Mouse (Mus musculus): ENCODE measurements around the gene Tubg1. TPM values are rescaled to one million over a fixed set of nuclear protein-coding genes. Genes with fewer than 3 reads are reported as not detected.

Tubg1 gene
- 19.0 and 20.8 TPM in 2 replicates for polyA plus RNA-seq (2015; fragmentation: Nextera tagmentation; extraction: Ambion mirVana)

DNA sequence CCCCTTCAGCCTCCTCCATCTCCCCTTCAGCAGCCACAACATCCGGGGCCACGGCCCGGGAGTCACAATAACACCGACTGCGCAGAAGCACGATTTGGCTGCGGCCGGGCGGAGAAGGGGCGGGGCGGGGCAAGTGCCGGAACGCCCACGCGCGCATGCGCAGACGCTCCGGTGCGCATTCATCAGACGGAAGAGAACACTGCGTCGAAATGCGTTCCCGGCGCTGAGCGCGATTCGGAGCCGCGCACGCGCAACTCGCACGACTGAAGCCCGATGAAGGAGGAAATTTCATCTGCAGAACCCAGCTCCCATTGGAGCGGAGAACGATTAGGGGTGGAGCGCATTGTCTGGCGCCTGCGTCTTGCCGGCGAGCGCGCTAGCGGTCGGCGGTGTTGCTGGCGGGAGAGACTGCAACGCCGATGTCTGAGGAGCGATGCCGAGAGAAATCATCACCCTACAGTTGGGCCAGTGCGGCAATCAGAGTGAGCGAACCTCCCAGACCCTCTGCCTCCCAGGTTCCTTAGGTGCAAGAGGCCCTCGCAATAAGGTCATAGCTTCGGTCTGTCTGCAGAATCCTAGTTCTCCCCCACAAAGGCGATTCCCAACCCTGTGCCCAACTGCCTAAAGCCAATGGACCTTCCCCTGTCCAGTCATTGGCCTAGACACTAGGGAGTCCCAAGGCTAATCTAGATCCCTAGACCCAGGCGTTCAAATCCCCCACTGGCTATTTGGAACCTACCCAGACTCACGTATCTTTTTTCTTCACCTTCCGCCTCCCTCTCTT is at the start of gene Tubg1, which contains the start of gene Retreg3:
Tubg1 (plus strand) TSS at position 178 of the 784 bp plus-strand sequence.
Retreg3 (minus strand) TSS at position 133 of the 784 bp plus-strand sequence.
- TF ChIP-seq CTCF (IDR thresholded peaks at IDR 0.05; ENCODE audit: low read depth) (no peak), EP300 (IDR thresholded peaks at IDR 0.05; ENCODE audit: low read depth) (no peak)
- under 1% methylated on average over 61 of the region's 61 CpGs for WGBS (ENCODE audit: insufficient replicate concordance)
- peak within 1 kb of the TSS; percentile 88 for H3K4me2 ChIP-seq (ENCODE audit: low read depth, low read length)
- H3K4me1 ChIP-seq (ENCODE audit: insufficient read depth) = peaks cover 23% of the 10 kb centered on the region
- H3K36me3 ChIP-seq (replicated peaks; ENCODE audit: insufficient read depth, low read length) = peaks cover 4% of the 10 kb centered on the region; the same call in 1 of the 2 replicates
- DNase-seq = peak; percentile 100
- peak; percentile 96 for ATAC-seq
- peak within 1 kb of the TSS; percentile 94 for H3K27ac ChIP-seq (ENCODE audit: low read depth)
- no peaks in the 10 kb centered on the region for H3K9me3 ChIP-seq (ENCODE audit: low read length)
- peak within 1 kb of the TSS; percentile 86 for H3K4me3 ChIP-seq (ENCODE audit: low read depth, low read length)
- no peaks in the 10 kb centered on the region for H3K27me3 ChIP-seq (ENCODE audit: insufficient read depth, low read length)
- peak within 1 kb of the TSS; percentile 88 for H3K9ac ChIP-seq (replicated peaks)

DNA sequence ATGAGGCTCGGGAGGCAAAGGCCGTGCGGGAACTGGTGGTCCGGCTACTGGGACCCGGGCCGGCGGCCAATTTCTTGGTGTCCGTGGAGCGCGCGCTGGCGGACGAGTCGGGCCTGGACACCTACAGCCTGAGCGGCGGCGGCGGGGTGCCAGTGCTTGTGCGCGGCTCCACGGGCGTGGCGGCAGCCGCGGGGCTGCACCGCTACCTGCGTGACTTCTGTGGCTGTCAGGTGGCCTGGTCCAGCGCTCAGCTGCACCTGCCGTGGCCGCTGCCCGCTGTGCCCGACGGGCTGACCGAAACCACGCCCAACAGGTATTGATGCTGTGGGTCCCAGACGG is 49.6 kb upstream of the Tubg1 start:
- Histone ChIP-seq H3K9ac (replicated peaks) (peak overlapping the region; percentile 58), H3K27me3 (ENCODE audit: insufficient read depth, low read length) (no peaks in the 10 kb centered on the region), H3K9me3 (ENCODE audit: low read length) (no peaks in the 10 kb centered on the region), H3K4me1 (ENCODE audit: insufficient read depth) (peaks cover 26% of the 10 kb centered on the region), H3K36me3 (replicated peaks; ENCODE audit: insufficient read depth, low read length) (no peaks in the 10 kb centered on the region), H3K4me2 (ENCODE audit: low read depth, low read length) (peak overlapping the region; percentile 90), H3K27ac (ENCODE audit: low read depth) (peak overlapping the region; percentile 56; the same call in 1 of the 2 replicates), H3K4me3 (ENCODE audit: low read depth, low read length) (peak overlapping the region; percentile 64)
- 0% methylated on average over 29 of the region's 36 CpGs for WGBS (ENCODE audit: insufficient replicate concordance)
- TF ChIP-seq EP300 (IDR thresholded peaks at IDR 0.05; ENCODE audit: low read depth) (no peak), CTCF (IDR thresholded peaks at IDR 0.05; ENCODE audit: low read depth) (no peak)
- ATAC-seq (peak; percentile 58), DNase-seq (no peak)

DNA sequence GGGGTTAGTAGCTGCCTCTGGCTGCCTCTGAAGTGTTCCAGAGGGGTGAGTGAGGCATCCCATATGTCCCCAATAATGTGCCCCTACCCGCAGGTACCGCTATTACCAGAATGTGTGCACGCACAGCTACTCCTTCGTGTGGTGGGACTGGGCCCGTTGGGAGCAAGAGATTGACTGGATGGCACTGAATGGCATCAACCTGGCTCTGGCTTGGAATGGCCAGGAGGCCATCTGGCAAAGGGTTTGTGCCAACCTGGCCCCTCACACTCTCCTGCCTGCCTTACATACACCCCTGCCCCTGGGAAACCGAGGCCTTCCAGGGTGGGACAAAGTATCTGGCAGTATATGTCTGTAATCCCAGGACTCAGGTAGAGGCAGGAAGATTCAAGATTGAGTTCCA is 48.8 kb upstream of the Tubg1 start:
- no peaks in the 10 kb centered on the region for H3K27me3 ChIP-seq (ENCODE audit: insufficient read depth, low read length)
- H3K36me3 ChIP-seq (replicated peaks; ENCODE audit: insufficient read depth, low read length) = no peaks in the 10 kb centered on the region
- WGBS (ENCODE audit: insufficient replicate concordance) = 64% methylated on average over 6 of the region's 6 CpGs
- TF ChIP-seq EP300 (IDR thresholded peaks at IDR 0.05; ENCODE audit: low read depth) = no peak
- no peak for TF ChIP-seq CTCF (IDR thresholded peaks at IDR 0.05; ENCODE audit: low read depth)
- no peaks in the 10 kb centered on the region for H3K9me3 ChIP-seq (ENCODE audit: low read length)
- no peak overlapping the region for H3K4me3 ChIP-seq (ENCODE audit: low read depth, low read length)
- DNase-seq (no peak), ATAC-seq (no peak)
- peak overlapping the region; percentile 90 for H3K4me2 ChIP-seq (ENCODE audit: low read depth, low read length)
- H3K4me1 ChIP-seq (ENCODE audit: insufficient read depth) = peaks cover 19% of the 10 kb centered on the region
- H3K9ac ChIP-seq (replicated peaks) = no peak overlapping the region
- no peak overlapping the region for H3K27ac ChIP-seq (ENCODE audit: low read depth)

DNA sequence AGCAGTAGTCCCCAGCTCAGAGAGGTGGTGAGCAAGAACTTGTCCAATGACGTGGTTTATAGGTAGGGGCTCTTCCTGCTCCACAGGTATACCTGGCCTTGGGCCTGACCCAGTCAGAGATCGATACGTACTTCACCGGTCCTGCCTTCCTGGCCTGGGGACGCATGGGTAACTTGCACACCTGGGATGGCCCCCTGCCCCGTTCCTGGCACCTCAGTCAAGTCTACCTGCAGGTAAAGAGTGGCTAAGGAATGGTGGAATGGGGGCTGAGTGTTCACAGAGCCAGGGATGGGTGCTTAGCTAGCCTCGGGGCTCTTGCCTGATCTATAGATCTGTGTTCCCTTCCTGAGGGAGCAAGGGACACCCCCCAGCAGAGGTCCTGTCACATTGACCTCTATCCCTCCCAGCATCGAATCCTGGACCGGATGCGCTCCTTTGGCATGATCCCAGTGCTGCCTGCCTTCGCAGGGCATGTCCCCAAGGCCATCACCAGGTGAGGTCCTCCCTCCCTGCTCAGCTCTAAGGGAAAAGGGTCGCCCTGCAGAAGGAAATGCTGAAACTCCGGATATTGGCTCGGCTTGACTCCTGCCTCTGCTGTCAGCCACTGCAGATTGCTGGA is 47.8 kb upstream of the Tubg1 start:
- DNase-seq (no peak), ATAC-seq (no peak)
- H3K4me2 ChIP-seq (ENCODE audit: low read depth, low read length) = no peak overlapping the region
- peaks cover 10% of the 10 kb centered on the region for H3K4me1 ChIP-seq (ENCODE audit: insufficient read depth)
- H3K27me3 ChIP-seq (ENCODE audit: insufficient read depth, low read length) = no peaks in the 10 kb centered on the region
- WGBS (ENCODE audit: insufficient replicate concordance) = 82% methylated on average over 14 of the region's 14 CpGs
- H3K36me3 ChIP-seq (replicated peaks; ENCODE audit: insufficient read depth, low read length) = peaks cover 8% of the 10 kb centered on the region; the same call in 1 of the 2 replicates
- TF ChIP-seq CTCF (IDR thresholded peaks at IDR 0.05; ENCODE audit: low read depth) (no peak), EP300 (IDR thresholded peaks at IDR 0.05; ENCODE audit: low read depth) (no peak)
- H3K9ac ChIP-seq (replicated peaks) = no peak overlapping the region
- H3K9me3 ChIP-seq (ENCODE audit: low read length) = no peaks in the 10 kb centered on the region
- no peak overlapping the region for H3K4me3 ChIP-seq (ENCODE audit: low read depth, low read length)
- H3K27ac ChIP-seq (ENCODE audit: low read depth) = no peak overlapping the region

DNA sequence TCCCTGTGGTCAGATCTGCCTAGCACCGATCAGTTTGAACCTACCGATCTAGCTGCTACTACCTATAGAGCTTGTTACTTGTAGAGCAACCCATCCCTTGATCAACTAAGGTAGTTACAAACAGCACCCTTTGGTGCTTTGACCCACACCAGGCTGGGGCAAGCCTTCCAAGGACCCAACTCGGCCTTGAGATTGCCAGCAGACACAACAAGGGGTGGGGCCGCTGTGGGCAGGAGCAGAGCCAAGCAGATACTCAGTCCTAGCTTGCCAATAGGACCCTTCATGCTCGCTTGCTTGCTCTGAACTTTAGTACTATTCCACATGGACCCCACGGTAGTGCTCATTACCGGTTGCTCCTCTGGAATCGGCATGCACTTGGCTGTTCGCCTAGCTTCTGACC is 41.6 kb upstream of the Tubg1 start, which contains the start of gene Hsd17b1:
Hsd17b1 (plus strand) TSS at position 291 of the 400 bp plus-strand sequence.
- H3K4me3 ChIP-seq (ENCODE audit: low read depth, low read length) = no peak within 1 kb of the TSS
- 81% methylated on average over 9 of the region's 9 CpGs for WGBS (ENCODE audit: insufficient replicate concordance)
- no peak within 1 kb of the TSS for H3K9ac ChIP-seq (replicated peaks)
- H3K36me3 ChIP-seq (replicated peaks; ENCODE audit: insufficient read depth, low read length) = peaks cover 8% of the 10 kb centered on the region; the same call in 1 of the 2 replicates
- peaks cover 18% of the 10 kb centered on the region for H3K4me1 ChIP-seq (ENCODE audit: insufficient read depth)
- ATAC-seq (no peak), DNase-seq (no peak)
- TF ChIP-seq EP300 (IDR thresholded peaks at IDR 0.05; ENCODE audit: low read depth) = no peak
- TF ChIP-seq CTCF (IDR thresholded peaks at IDR 0.05; ENCODE audit: low read depth) = no peak
- H3K4me2 ChIP-seq (ENCODE audit: low read depth, low read length) = peak within 1 kb of the TSS; percentile 53
- peaks cover 26% of the 10 kb centered on the region for H3K27me3 ChIP-seq (ENCODE audit: insufficient read depth, low read length)
- H3K27ac ChIP-seq (ENCODE audit: low read depth) = no peak within 1 kb of the TSS
- H3K9me3 ChIP-seq (ENCODE audit: low read length) = no peaks in the 10 kb centered on the region

DNA sequence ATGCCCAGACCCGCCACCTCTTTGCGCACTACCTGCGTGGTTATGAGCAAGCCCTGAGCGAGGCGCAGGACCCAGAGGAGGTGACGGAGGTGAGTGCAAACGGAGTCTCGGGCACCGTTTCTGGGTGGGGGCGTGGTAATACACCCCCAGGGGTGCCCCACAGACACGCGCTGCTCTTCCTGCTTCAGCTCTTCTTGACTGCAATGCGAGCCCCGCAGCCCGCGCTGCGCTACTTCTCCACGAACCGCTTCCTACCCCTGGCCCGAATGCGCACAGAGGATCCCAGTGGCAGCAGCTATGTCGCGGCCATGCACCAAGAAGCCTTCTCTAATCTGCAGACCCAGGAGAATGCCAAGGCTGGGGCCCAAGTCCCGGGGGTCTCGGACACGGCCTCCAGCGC is 40.0 kb upstream of the Tubg1 start:
- peak overlapping the region; percentile 22 for H3K4me3 ChIP-seq (ENCODE audit: low read depth, low read length)
- H3K4me2 ChIP-seq (ENCODE audit: low read depth, low read length) = peak overlapping the region; percentile 53
- DNase-seq (no peak), ATAC-seq (no peak)
- H3K27ac ChIP-seq (ENCODE audit: low read depth) = no peak overlapping the region
- peaks cover 14% of the 10 kb centered on the region for H3K36me3 ChIP-seq (replicated peaks; ENCODE audit: insufficient read depth, low read length)
- 12% methylated on average over 25 of the region's 27 CpGs for WGBS (ENCODE audit: insufficient replicate concordance)
- peaks cover 28% of the 10 kb centered on the region for H3K4me1 ChIP-seq (ENCODE audit: insufficient read depth)
- no peaks in the 10 kb centered on the region for H3K9me3 ChIP-seq (ENCODE audit: low read length)
- H3K27me3 ChIP-seq (ENCODE audit: insufficient read depth, low read length) = peaks cover 26% of the 10 kb centered on the region
- H3K9ac ChIP-seq (replicated peaks) = no peak overlapping the region
- TF ChIP-seq CTCF (IDR thresholded peaks at IDR 0.05; ENCODE audit: low read depth) = no peak
